Mouse (Mus musculus): ENCODE data around the gene Cmtm3. TPM values are rescaled to one million over a fixed set of nuclear protein-coding genes. Genes with fewer than 3 reads are reported as not detected.

Cmtm3 gene
- polyA plus RNA-seq, 2 experiments = 176 to 240 TPM

DNA sequence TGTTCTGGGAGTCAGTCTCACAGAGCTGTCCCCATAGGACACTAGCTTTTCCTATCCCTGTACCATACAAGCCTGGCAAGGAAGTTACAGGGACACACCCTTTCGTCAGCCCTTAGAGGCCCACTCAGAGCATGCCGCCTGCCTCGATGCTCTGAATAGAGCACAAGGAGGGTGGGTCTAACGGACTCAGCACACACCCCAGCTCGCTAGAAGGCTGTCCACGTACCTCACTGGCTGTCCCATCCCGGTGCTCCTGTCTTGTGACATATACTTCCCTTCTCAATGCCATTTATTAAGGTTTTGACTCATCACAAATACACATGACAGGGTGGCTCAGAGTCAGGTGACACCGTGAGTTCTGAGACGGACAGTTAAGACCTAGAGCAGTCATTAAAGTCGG is 15.3 kb downstream of the Cmtm3 start:
- Histone ChIP-seq H3K27ac (replicated peaks; ENCODE audit: low read depth, low read length) (no peak overlapping the region), H3K9ac (ENCODE audit: low read depth, low read length, severe bottlenecking) (no peak overlapping the region), H3K4me1 (ENCODE audit: control insufficient read depth, insufficient read depth, low read length) (no peaks in the 10 kb centered on the region), H3K9me3 (ENCODE audit: control insufficient read depth, low read length) (no peaks in the 10 kb centered on the region), H3K36me3 (ENCODE audit: control insufficient read depth, insufficient read depth, low read length) (peaks cover 40% of the 10 kb centered on the region), H3K4me2 (replicated peaks; ENCODE audit: low read depth, low read length, severe bottlenecking) (no peak overlapping the region), H3K27me3 (ENCODE audit: control insufficient read depth, insufficient read depth, low read length) (no peaks in the 10 kb centered on the region), H3K4me3 (replicated peaks; ENCODE audit: low read length) (no peak overlapping the region)
- TF ChIP-seq POLR2A (IDR thresholded peaks at IDR 0.05; ENCODE audit: borderline replicate concordance, extremely low read depth, insufficient read depth, insufficient read length) = no peak
- 94% methylated on average over 10 of the region's 10 CpGs for WGBS
- no peak for ATAC-seq (ENCODE audit: low FRiP score, low read depth)
- DNase-seq (ENCODE audit: low spot score) = no peak

DNA sequence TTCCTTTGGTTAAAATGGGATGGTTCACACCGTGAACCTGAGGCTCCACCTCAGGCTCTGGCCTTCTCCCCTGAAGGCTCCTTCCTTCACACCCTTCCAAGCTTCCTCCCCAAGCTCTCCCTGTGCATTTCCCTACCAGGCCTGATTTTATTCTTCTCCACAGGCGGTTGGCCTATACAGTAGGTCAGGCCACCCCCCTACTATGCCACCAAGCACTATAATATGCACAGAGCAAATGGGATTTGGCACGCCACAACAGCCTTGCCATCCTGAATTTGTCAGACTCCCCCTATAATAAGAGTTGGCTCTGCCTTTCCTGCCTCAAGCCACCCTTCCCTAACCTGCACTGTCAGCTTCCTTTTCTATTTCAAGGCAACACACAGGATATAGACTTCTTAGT is 19.4 kb downstream of the Cmtm3 start:
- H3K9ac ChIP-seq (ENCODE audit: low read depth, low read length, severe bottlenecking) = no peak overlapping the region
- H3K27ac ChIP-seq (replicated peaks; ENCODE audit: low read depth, low read length) = no peak overlapping the region
- DNase-seq (ENCODE audit: low spot score) (no peak), ATAC-seq (ENCODE audit: low FRiP score, low read depth) (no peak)
- no peak overlapping the region for H3K4me3 ChIP-seq (replicated peaks; ENCODE audit: low read length)
- H3K36me3 ChIP-seq (ENCODE audit: control insufficient read depth, insufficient read depth, low read length) = peaks cover 37% of the 10 kb centered on the region
- H3K4me1 ChIP-seq (ENCODE audit: control insufficient read depth, insufficient read depth, low read length) = no peaks in the 10 kb centered on the region
- H3K9me3 ChIP-seq (ENCODE audit: control insufficient read depth, low read length) = no peaks in the 10 kb centered on the region
- no peak overlapping the region for H3K4me2 ChIP-seq (replicated peaks; ENCODE audit: low read depth, low read length, severe bottlenecking)
- 82% methylated on average over 3 of the region's 3 CpGs for WGBS
- H3K27me3 ChIP-seq (ENCODE audit: control insufficient read depth, insufficient read depth, low read length) = no peaks in the 10 kb centered on the region
- TF ChIP-seq POLR2A (IDR thresholded peaks at IDR 0.05; ENCODE audit: borderline replicate concordance, extremely low read depth, insufficient read depth, insufficient read length) = no peak

DNA sequence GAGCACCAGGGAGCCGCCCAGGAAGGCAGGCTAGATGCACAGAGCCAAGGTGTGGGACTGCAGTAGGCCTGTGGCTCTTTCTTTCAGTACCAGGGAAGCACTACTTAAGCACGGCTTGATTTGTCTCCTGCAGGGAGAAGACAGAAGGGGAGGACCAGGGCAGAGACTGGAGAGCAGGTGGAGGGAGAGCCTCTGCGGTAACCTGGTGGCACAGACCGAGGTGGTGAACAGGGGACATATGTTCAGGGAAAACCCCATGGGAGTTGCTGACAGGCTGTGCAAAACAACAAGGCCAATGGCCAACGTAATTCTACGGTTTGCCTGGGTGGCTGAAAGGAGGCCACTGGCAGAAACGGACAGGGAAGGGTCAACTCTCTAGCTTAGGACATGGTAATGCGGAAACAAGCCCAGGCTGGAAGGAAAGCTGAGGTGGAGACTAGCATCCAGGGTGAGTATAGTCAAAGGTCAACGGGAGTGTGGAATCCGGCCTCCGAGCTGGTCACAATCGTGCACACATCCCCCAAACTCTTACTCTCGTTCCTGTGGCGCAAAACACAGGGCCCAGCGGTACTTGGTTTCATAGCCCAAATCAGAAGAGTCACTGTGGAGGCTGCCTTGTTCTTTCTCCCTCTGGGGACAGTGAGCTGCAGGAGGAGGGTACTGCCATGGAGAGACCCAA is 20.7 kb downstream of the Cmtm3 start:
- no peaks in the 10 kb centered on the region for H3K4me1 ChIP-seq (ENCODE audit: control insufficient read depth, insufficient read depth, low read length)
- no peak for TF ChIP-seq POLR2A (IDR thresholded peaks at IDR 0.05; ENCODE audit: borderline replicate concordance, extremely low read depth, insufficient read depth, insufficient read length)
- H3K9me3 ChIP-seq (ENCODE audit: control insufficient read depth, low read length) = no peaks in the 10 kb centered on the region
- 86% methylated on average over 15 of the region's 15 CpGs for WGBS
- no peaks in the 10 kb centered on the region for H3K27me3 ChIP-seq (ENCODE audit: control insufficient read depth, insufficient read depth, low read length)
- no peak overlapping the region for H3K27ac ChIP-seq (replicated peaks; ENCODE audit: low read depth, low read length)
- no peak overlapping the region for H3K4me3 ChIP-seq (replicated peaks; ENCODE audit: low read length)
- ATAC-seq (ENCODE audit: low FRiP score, low read depth) (no peak), DNase-seq (ENCODE audit: low spot score) (no peak)
- H3K4me2 ChIP-seq (replicated peaks; ENCODE audit: low read depth, low read length, severe bottlenecking) = no peak overlapping the region
- H3K36me3 ChIP-seq (ENCODE audit: control insufficient read depth, insufficient read depth, low read length) = peaks cover 25% of the 10 kb centered on the region
- H3K9ac ChIP-seq (ENCODE audit: low read depth, low read length, severe bottlenecking) = no peak overlapping the region

DNA sequence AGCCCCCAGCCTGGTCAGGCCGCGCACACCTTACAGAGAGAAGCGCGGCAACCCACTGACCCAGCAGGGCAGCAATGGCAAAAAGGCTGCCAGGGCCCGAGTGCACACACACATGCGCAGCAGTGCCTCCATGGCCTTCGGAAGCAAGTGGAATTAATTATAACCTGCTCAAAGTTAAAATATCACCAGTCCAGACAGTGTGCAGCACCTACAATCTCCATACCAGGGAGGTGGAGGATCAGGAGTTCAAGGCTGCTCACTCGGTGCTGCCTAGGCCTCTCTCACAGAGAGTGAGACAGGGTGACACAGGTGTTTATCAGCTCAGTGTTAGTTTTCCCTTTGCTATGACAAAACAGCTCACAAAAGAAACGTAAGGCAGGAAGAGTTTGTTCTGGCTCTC is 26.5 kb downstream of the Cmtm3 start:
- Histone ChIP-seq H3K4me1 (ENCODE audit: control insufficient read depth, insufficient read depth, low read length) (no peaks in the 10 kb centered on the region), H3K9me3 (ENCODE audit: control insufficient read depth, low read length) (no peaks in the 10 kb centered on the region), H3K27me3 (ENCODE audit: control insufficient read depth, insufficient read depth, low read length) (no peaks in the 10 kb centered on the region), H3K36me3 (ENCODE audit: control insufficient read depth, insufficient read depth, low read length) (peaks cover 8% of the 10 kb centered on the region; the same call in 1 of the 2 replicates), H3K9ac (ENCODE audit: low read depth, low read length, severe bottlenecking) (no peak overlapping the region), H3K4me2 (replicated peaks; ENCODE audit: low read depth, low read length, severe bottlenecking) (no peak overlapping the region), H3K4me3 (replicated peaks; ENCODE audit: low read length) (no peak overlapping the region), H3K27ac (replicated peaks; ENCODE audit: low read depth, low read length) (no peak overlapping the region)
- ATAC-seq (ENCODE audit: low FRiP score, low read depth) (no peak), DNase-seq (ENCODE audit: low spot score) (no peak)
- 77% methylated on average over 9 of the region's 9 CpGs for WGBS
- no peak for TF ChIP-seq POLR2A (IDR thresholded peaks at IDR 0.05; ENCODE audit: borderline replicate concordance, extremely low read depth, insufficient read depth, insufficient read length)

GRCm38 (mm10) chr8:104367398-104367797 is 28.2 kb downstream of the Cmtm3 start:
- Histone ChIP-seq H3K4me3 (replicated peaks; ENCODE audit: low read length) (no peak overlapping the region), H3K4me2 (replicated peaks; ENCODE audit: low read depth, low read length, severe bottlenecking) (no peak overlapping the region), H3K36me3 (ENCODE audit: control insufficient read depth, insufficient read depth, low read length) (peaks cover 13% of the 10 kb centered on the region; the same call in 1 of the 2 replicates), H3K27me3 (ENCODE audit: control insufficient read depth, insufficient read depth, low read length) (no peaks in the 10 kb centered on the region), H3K27ac (replicated peaks; ENCODE audit: low read depth, low read length) (no peak overlapping the region), H3K9me3 (ENCODE audit: control insufficient read depth, low read length) (no peaks in the 10 kb centered on the region), H3K4me1 (ENCODE audit: control insufficient read depth, insufficient read depth, low read length) (no peaks in the 10 kb centered on the region), H3K9ac (ENCODE audit: low read depth, low read length, severe bottlenecking) (no peak overlapping the region)
- DNase-seq (ENCODE audit: low spot score) = no peak
- no peak for TF ChIP-seq POLR2A (IDR thresholded peaks at IDR 0.05; ENCODE audit: borderline replicate concordance, extremely low read depth, insufficient read depth, insufficient read length)
- WGBS = 62% methylated on average over 5 of the region's 5 CpGs
- no peak for ATAC-seq (ENCODE audit: low FRiP score, low read depth)

Data from limb, embryonic 14.5 days (tissue).